Mouse (Mus musculus) embryo, embryonic 9.5 days (tissue): ENCODE data around the gene Pitpnm1.
"Not testable (repeated sequence)": the region's sequence is repeated elsewhere in the genome, so short reads cannot be mapped to it uniquely, and the experiment has no call there.

Source experiments
- DNase-seq: peaks from one replicate; pipeline ENCODE4 v3.0.0-alpha.2; 2017; ENCODE audit errors: extremely low spot score

Gene Pitpnm1

GRCm38 (mm10) chr19:4099837-4100717, at the start of gene Pitpnm1:
Gene Pitpnm1, plus strand, starts transcription at chr19:4099998.
- DNase-seq = peak; percentile 63

- DNase-seq = no peak
These were observed 48.8 kb upstream of the Pitpnm1 start for GRCm38 (mm10) chr19:4051016-4051415.

- DNase-seq = peak; percentile 54
These were observed 47.9 kb upstream of the Pitpnm1 start for GRCm38 (mm10) chr19:4051741-4052515.

- DNase-seq = no peak
These were observed 47.2 kb upstream of the Pitpnm1 start for GRCm38 (mm10) chr19:4052516-4053030.

GRCm38 (mm10) chr19:4054613-4055012, 45.2 kb upstream of the Pitpnm1 start:
- DNase-seq = no peak

- no peak for DNase-seq
These were observed 44.4 kb upstream of the Pitpnm1 start for GRCm38 (mm10) chr19:4055216-4055946.

- DNase-seq = no peak
These were observed 43.7 kb upstream of the Pitpnm1 start for GRCm38 (mm10) chr19:4055947-4056693.

- no peak for DNase-seq
These were observed 43.1 kb upstream of the Pitpnm1 start for GRCm38 (mm10) chr19:4056727-4057126.

- no peak for DNase-seq
These were observed 42.4 kb upstream of the Pitpnm1 start for GRCm38 (mm10) chr19:4057389-4057788.

GRCm38 (mm10) chr19:4057962-4058361, 41.8 kb upstream of the Pitpnm1 start:
- no peak for DNase-seq

GRCm38 (mm10) chr19:4058581-4058980, 41.2 kb upstream of the Pitpnm1 start:
- no peak for DNase-seq

GRCm38 (mm10) chr19:4059069-4059740, 40.6 kb upstream of the Pitpnm1 start, which contains the start of gene Gstp3:
Gene Gstp3, minus strand, starts transcription at chr19:4059569.
- no peak for DNase-seq

GRCm38 (mm10) chr19:4060044-4060898, 39.5 kb upstream of the Pitpnm1 start:
- DNase-seq = not testable (repeated sequence)

- DNase-seq = no peak
These were observed 38.8 kb upstream of the Pitpnm1 start for GRCm38 (mm10) chr19:4060899-4061465.

- not testable (repeated sequence) for DNase-seq
These were observed 36.4 kb upstream of the Pitpnm1 start for GRCm38 (mm10) chr19:4063357-4063756.

GRCm38 (mm10) chr19:4064501-4064900, 35.3 kb upstream of the Pitpnm1 start:
- not testable (repeated sequence) for DNase-seq

GRCm38 (mm10) chr19:4066280-4066679, 33.5 kb upstream of the Pitpnm1 start:
- DNase-seq = no peak

- DNase-seq = no peak
These were observed 32.9 kb upstream of the Pitpnm1 start for GRCm38 (mm10) chr19:4066877-4067276.

GRCm38 (mm10) chr19:4068242-4068641, 31.6 kb upstream of the Pitpnm1 start:
- DNase-seq = not testable (repeated sequence)
